Mouse (Mus musculus) E14TG2a.4 (cell line): Measurements from ENCODE around the gene Il31ra.
"Not testable (repeated sequence)": the region's sequence is repeated elsewhere in the genome, so short reads cannot be mapped to it uniquely, and the experiment has no call there.

Experiments used
- CTCF ChIP-seq: conservative IDR thresholded peaks from 2 replicates; pipeline ENCODE4 v1.5.1; 2014; ENCODE audit warnings: low read length
- POU5F1 ChIP-seq: IDR thresholded peaks from 2 replicates; pipeline ENCODE4 v1.6.1; 2014; ENCODE audit warnings: low read length, borderline replicate concordance

GRCm38 (mm10) chr13:112594260-112594659 is at the start of gene Il31ra:
- not testable (repeated sequence) for TF ChIP-seq CTCF, POU5F1
